Mouse (Mus musculus) megakaryocyte, embryonic 14.5 days (primary cell): ENCODE data around the gene Dusp10. TPM values are rescaled to one million over a fixed set of nuclear protein-coding genes. Genes with fewer than 3 reads are reported as not detected.

Experiments
- H3K27me3 ChIP-seq: replicated peaks from 2 replicates; pipeline ENCODE3; 2012; ENCODE audit warnings: inconsistent platforms
- H3K36me3 ChIP-seq: replicated peaks from 2 replicates; pipeline ENCODE3; 2012; ENCODE audit warnings: low read length, inconsistent platforms, mixed read lengths
- H3K4me1 ChIP-seq: 2 replicates; pipeline ENCODE4 v1.6.1; 2012; ENCODE audit warnings: inconsistent platforms
- H3K4me3 ChIP-seq: replicated peaks from 2 replicates; pipeline ENCODE3; 2012; ENCODE audit warnings: moderate library complexity, mild to moderate bottlenecking, inconsistent platforms
- H3K9me3 ChIP-seq: 2 replicates; pipeline ENCODE4 v1.6.1; 2012; ENCODE audit warnings: inconsistent platforms
- FLI1 ChIP-seq: IDR thresholded peaks from 2 replicates; pipeline ENCODE4 v1.6.1; 2012; ENCODE audit warnings: low read length, inconsistent platforms, mixed read lengths
- GATA1 ChIP-seq: IDR thresholded peaks from 3 replicates; pipeline ENCODE4 v1.6.1; 2012; ENCODE audit warnings: mixed read lengths, low read length, inconsistent platforms, borderline replicate concordance
- polyA plus RNA-seq: library from polyadenylated mRNA; stranded (reverse); fragments of >175 nt; gene quantifications from 2 replicates; pipeline ENCODE4 v1.2.3, GENCODE M21; 2012; ENCODE audit warnings: low replicate concordance; ENCODE audit not compliant: insufficient read depth

Gene Dusp10
- polyA plus RNA-seq, 1 experiment: 14.8 TPM

DNA sequence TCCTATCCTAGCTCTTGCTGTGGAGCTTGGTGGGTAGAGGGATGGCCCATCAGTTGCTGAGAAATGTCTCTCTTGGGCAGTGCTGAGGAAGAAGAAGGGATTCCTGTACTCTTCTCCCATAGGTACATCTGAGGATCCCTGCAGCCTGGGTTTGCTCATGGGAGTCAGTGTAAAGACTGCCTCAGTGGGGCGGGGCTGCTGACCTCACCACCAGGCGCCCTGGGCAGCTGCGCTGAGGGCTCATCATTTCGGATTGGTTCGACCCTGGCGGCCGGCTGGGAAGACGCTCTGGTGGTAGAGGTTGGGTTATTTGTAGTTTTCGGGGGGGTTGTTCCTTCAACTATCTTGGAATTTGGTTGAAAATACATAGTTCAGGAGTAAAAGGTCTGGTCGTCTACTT, 26.2 kb downstream of the Dusp10 start:
- H3K9me3 ChIP-seq: no peaks in the 10 kb centered on the region
- peaks cover 81% of the 10 kb centered on the region for H3K36me3 ChIP-seq
- peaks cover 92% of the 10 kb centered on the region for H3K4me1 ChIP-seq
- H3K4me3 ChIP-seq: peak overlapping the region; percentile 82
- no peaks in the 10 kb centered on the region for H3K27me3 ChIP-seq
- TF ChIP-seq GATA1 (no peak), FLI1 (no peak)

DNA sequence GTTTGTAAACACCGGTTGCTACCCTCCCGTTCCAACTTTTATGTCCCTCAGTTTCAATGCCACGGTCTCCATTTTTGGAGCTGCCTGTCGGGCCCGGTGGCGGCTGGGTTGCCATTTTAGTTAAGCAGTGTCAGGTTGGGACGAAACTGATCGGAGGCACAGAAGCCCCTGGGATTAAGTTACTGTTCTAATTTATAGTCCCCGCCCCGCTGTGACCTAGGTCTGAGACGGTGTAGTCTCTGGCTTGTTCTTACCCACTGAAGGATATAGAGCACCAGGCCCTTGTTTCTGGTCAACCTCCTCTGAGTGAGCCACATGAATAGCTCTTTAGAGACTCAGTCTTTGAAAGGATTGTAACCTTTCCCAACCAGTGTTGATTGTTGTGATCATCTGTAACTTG, 27.1 kb downstream of the Dusp10 start:
- H3K9me3 ChIP-seq: no peaks in the 10 kb centered on the region
- H3K27me3 ChIP-seq: no peaks in the 10 kb centered on the region
- peaks cover 89% of the 10 kb centered on the region for H3K36me3 ChIP-seq
- H3K4me3 ChIP-seq: peak overlapping the region; percentile 82
- peaks cover 96% of the 10 kb centered on the region for H3K4me1 ChIP-seq
- no peak for TF ChIP-seq FLI1
- TF ChIP-seq GATA1: no peak

DNA sequence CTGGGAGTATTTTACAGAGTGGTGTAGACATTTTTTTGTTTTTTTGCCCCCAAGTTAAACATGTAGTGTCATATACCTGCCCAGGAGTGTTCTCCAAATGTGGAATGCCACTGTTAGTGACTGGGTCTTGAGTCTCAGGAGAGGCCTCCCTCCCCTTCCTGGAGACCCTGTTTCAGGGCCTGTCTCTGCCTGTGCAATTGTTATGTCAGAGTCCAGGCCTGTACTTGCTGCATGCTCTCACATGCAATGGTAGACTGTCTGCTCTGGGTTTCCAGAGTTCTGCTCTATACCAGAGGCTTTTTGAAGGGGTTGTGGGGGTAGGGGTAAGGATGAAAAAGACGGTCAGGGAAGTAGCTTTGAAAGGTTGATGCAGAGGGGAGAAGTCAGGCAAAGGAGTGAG, 27.8 kb downstream of the Dusp10 start:
- H3K27me3 ChIP-seq: no peaks in the 10 kb centered on the region
- H3K4me3 ChIP-seq: peak overlapping the region; percentile 82
- TF ChIP-seq FLI1 (no peak), GATA1 (no peak)
- no peaks in the 10 kb centered on the region for H3K9me3 ChIP-seq
- H3K36me3 ChIP-seq: peaks cover 97% of the 10 kb centered on the region
- peaks cover 97% of the 10 kb centered on the region for H3K4me1 ChIP-seq

DNA sequence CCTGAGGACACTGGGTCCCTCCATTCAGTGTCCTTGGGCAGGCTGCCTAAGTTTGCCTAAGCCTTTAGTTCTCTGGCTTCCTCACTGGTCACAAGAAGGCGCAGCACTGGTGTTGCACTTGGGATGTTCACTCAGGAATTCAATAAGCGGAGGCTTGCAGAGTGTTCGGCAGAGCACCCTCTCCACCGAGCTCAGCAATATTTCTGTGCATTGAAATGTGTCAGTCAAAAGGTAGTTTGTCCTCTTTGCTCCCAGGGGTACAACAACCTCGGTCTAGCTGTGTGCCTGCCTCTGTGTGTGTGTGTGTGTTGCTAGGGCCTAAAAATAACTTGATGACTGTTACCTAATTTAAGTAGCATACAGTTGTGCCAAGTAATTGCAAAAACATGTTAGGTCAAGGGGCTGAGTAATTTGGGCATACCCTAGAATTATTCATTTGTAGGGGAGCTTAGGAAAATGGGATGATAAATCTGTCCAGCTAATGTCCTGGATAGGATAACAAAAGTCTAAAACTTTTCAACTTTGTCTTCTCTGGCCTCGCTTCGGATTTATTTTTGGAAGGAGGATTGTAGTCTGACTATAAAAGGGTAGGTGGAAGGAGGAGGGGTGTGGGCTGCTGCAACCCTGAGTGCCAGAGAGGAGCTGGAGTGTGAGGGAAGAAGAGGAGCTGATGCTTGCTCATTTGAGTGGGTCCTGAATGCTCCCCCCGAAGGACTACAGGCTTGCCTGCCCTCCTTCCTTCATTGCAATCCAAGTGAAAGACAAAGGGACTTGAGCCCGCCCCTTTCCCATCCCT, 28.9 kb downstream of the Dusp10 start:
- H3K27me3 ChIP-seq: no peaks in the 10 kb centered on the region
- no peaks in the 10 kb centered on the region for H3K9me3 ChIP-seq
- H3K36me3 ChIP-seq: peaks cover 97% of the 10 kb centered on the region

GRCm38 (mm10) chr1:184042745-184043144, 29.6 kb downstream of the Dusp10 start:
- H3K9me3 ChIP-seq: no peaks in the 10 kb centered on the region
- H3K27me3 ChIP-seq: no peaks in the 10 kb centered on the region
- no peak for TF ChIP-seq GATA1
- H3K36me3 ChIP-seq: peaks cover 97% of the 10 kb centered on the region
- peaks cover 96% of the 10 kb centered on the region for H3K4me1 ChIP-seq
- H3K4me3 ChIP-seq: peak overlapping the region; percentile 88

More for the DNA sequence above, 28.9 kb downstream of the Dusp10 start:
- peak overlapping the region; percentile 88 for H3K4me3 ChIP-seq
- TF ChIP-seq GATA1: no peak
- TF ChIP-seq FLI1: no peak
- H3K4me1 ChIP-seq: peaks cover 97% of the 10 kb centered on the region

DNA sequence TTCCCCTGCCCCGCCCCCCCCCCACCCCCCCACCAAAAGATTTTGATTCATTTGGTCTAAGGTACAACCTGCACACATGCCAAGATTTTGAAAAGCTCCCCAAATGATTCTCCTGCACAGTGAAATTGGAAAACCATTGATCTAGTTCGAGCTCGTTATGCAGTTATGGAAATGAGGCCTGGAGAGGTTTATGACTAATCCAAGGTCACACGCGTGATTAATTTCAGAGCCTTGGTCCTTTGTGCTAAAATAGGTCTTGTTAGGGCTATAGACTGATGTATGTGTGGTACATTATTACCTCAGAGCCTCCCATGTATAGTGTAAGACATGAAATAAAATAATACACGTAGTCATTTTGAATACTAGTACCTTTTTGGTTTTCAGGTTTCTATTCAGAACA, 30.3 kb downstream of the Dusp10 start:
- Histone ChIP-seq H3K4me1 (peaks cover 96% of the 10 kb centered on the region), H3K36me3 (peaks cover 96% of the 10 kb centered on the region), H3K27me3 (no peaks in the 10 kb centered on the region), H3K4me3 (no peak overlapping the region), H3K9me3 (no peaks in the 10 kb centered on the region)
- TF ChIP-seq FLI1: no peak
- TF ChIP-seq GATA1: no peak

DNA sequence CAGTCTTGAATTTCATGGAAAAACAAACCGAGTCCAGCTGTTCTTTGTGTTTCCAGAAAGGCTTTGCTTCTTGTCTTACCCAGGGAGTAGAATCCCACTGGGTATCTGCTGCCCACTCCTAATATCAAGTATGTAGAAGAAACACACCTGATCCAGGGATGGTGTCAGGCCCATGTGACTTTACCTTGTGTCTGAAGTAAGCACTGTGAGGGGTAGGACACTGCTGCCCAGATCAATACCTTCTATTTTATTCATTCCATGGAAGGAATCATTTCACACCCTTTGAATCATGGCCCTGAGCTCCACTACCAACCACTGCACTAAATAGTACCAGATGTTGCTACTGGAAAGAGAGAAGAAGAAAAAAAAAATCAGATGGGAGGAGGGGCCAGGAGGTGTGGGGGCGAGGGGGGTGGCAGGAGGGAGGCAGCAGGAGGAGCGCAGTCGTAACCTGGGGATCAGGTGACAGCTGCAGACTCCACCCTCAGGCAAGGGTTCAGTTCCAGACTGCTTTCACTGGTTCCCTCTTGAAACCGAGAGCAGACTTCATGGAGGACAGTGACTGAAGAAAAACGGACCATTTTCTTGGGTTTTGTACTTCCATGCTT, 33.1 kb downstream of the Dusp10 start:
- TF ChIP-seq GATA1 (no peak), FLI1 (no peak)
- H3K9me3 ChIP-seq: no peaks in the 10 kb centered on the region
- H3K4me1 ChIP-seq: peaks cover 96% of the 10 kb centered on the region

DNA sequence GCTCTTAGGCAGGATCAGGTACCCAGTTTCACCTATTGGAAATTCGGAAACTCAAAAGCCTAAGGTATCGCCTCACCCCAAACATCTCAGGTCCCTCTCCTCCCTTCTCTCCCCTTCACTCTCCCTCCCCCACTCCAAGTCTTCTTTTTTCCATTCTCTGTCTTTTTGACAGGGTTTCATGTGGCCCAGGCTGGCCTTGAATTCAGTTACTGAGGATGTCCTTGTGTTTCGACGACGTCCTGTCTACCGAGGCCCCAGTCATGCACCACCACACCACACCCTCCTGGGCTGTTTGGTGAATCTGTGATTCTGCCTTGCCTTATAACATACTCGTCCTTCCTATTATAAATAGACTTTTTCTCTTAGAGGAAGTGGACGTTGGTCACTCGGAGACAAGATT, 34.7 kb downstream of the Dusp10 start:
- no peak overlapping the region for H3K4me3 ChIP-seq
- peaks cover 96% of the 10 kb centered on the region for H3K36me3 ChIP-seq
- H3K9me3 ChIP-seq: no peaks in the 10 kb centered on the region
- TF ChIP-seq FLI1: no peak
- no peak for TF ChIP-seq GATA1
- no peaks in the 10 kb centered on the region for H3K27me3 ChIP-seq
- H3K4me1 ChIP-seq: peaks cover 96% of the 10 kb centered on the region

More for the DNA sequence above, 33.1 kb downstream of the Dusp10 start:
- Histone ChIP-seq H3K27me3 (no peaks in the 10 kb centered on the region), H3K4me3 (no peak overlapping the region), H3K36me3 (peaks cover 96% of the 10 kb centered on the region)

DNA sequence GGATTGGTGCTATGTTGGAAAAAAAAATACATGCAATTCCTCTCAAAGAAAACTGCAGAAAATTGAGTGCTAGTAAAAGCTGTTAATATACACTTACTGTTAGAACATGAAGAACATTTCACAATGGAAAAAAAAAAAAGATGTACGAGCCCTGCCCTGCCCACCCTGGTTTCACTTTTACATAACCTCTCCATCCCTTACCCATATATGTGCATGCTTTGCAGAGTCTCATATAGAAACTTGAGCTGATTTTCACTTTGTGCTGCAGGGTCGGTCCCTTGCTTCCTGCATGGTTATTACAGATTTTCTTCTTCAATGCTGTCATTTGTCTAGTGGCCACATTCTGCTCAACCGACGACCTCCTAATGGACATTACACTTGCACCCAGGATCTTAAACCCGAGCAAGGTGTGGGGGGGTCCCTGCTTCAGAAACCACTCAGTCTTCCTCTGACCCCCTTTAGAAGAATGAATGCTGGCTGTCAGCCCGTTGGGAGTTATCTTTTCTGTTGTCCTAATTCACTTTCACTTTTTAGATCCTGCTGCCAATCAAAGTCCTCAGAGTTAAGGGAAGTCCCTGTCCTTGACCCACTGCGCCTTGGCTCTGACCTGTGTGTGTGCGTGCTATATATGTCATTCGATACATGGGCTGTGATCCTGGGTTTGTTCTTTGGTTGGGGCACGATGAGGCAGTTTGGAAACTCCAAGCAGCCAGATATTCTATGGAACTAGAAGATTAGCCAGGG, 35.7 kb downstream of the Dusp10 start:
- Histone ChIP-seq H3K4me3 (peak overlapping the region; percentile 76), H3K27me3 (no peaks in the 10 kb centered on the region), H3K4me1 (peaks cover 96% of the 10 kb centered on the region), H3K9me3 (no peaks in the 10 kb centered on the region), H3K36me3 (peaks cover 97% of the 10 kb centered on the region)
- no peak for TF ChIP-seq GATA1
- no peak for TF ChIP-seq FLI1

DNA sequence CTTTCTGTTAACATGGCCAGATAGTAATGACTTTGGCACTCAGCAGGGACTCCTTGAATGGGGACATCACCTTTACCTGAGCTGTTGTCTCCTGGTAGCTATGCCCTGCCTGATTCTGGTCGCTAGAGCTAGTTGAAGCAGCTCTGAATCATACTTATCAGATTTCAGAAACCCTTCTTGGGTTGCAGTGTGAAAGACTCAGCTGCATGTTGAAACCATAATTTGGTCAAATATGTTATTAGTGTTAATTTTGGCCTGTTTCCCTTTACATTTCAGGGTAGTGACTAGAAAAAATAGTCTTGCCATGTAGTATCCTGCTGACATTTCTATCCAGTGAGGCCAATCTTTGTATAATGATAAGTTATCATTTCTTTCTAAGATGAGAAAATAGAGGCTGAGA, 38.2 kb downstream of the Dusp10 start:
- no peaks in the 10 kb centered on the region for H3K9me3 ChIP-seq
- H3K27me3 ChIP-seq: no peaks in the 10 kb centered on the region
- TF ChIP-seq FLI1 (no peak), GATA1 (no peak)
- H3K4me1 ChIP-seq: peaks cover 87% of the 10 kb centered on the region
- H3K36me3 ChIP-seq: peaks cover 87% of the 10 kb centered on the region
- H3K4me3 ChIP-seq: peak overlapping the region; percentile 47
